Mouse (Mus musculus): ENCODE data around the gene Slc35g2. TPM values are rescaled to one million over a fixed set of nuclear protein-coding genes. Genes with fewer than 3 reads are reported as not detected.

Gene Slc35g2
- total RNA-seq, 2 experiments from 2014 or later = 19.4 to 23.0 TPM

DNA sequence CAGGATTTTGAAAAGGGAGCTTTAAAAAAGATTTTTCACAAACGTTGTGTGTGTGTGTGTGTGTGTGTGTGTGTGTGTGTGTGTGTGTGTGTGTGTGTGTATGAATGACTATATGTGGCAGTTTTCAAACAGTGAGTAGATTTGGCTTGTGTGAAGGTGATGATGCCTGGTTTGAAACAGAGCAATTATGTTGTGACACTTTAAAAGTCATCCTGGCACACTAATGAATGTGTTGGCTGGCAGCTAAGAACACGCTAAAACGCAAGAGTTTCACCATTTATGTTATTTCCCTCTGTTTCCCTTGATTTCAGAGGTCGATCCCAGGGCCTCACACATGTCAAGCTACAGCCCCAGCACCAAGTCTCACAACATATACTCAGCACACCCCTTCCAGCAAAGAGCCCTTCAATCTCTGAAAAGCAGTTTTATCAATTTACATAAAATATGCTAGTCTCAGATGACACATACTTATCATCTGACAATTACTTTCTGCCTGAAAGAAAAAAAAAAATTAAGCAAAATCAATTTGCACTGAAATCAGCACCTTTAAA, 12.8 kb downstream of the Slc35g2 start:
- Histone ChIP-seq H3K27ac (no peak overlapping the region), H3K4me3 (no peak overlapping the region)
- DNase-seq (ENCODE audit: extremely low spot score in 1 of 2, low spot score in 2 of 2) = no peak
- TF ChIP-seq CTCF (IDR thresholded peaks at IDR 0.05) = no peak
- intact Hi-C loops (cut with DNase I) = no loop called here

DNA sequence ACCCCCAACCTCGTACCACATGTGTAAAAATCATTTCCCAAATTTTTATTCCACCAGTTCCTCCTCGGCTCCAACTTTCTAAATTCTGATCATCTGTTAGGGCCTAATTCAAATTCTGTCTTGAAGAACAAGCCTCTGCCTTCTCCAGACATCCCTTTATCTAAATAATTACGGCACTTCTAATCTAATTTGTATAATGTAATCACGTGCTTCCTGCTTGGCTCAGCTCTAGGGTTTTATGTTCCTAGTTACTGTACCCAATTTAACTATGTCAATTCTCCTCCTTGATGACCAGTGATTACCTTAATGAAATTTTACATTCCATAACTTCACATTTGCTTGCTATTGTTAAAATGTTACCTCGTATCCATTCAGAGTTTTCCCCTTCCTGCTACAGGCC, 15.2 kb downstream of the Slc35g2 start:
- intact Hi-C loops (cut with DNase I) = no loop called here

DNA sequence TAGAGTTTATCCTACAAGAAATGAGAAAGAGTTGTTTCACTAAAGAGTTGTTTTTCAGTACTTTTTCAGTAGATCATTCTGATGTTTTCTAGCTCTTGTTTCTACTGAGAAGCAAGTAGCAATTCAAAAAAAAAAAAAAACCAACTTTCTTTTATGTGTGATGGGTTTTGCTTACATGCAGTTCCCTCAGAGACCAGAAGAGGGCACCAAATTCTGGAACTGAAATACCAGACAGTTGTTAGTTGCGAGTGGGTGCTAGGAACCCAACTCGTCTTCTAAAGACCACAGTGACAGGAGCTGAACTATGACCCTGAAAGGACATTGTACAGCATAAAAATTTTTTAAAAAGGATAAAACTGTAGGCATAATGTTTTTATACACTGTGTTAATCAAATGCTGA, 22.6 kb downstream of the Slc35g2 start:
- H3K27ac ChIP-seq = no peak overlapping the region
- H3K4me3 ChIP-seq = no peak overlapping the region
- peak; percentile 59 for TF ChIP-seq CTCF (IDR thresholded peaks at IDR 0.05)
- intact Hi-C loops (cut with DNase I) = loop anchor here (10.0 kb wide), 1 partner anchor 366 kb away; no protein-coding TSS in a partner anchor
- no peak for DNase-seq (ENCODE audit: extremely low spot score in 1 of 2, low spot score in 2 of 2)

More for the DNA sequence above, 15.2 kb downstream of the Slc35g2 start:
- Histone ChIP-seq H3K4me3 (no peak overlapping the region), H3K27ac (no peak overlapping the region)
- TF ChIP-seq CTCF (IDR thresholded peaks at IDR 0.05) = no peak
- DNase-seq (ENCODE audit: extremely low spot score in 1 of 2, low spot score in 2 of 2) = no peak

DNA sequence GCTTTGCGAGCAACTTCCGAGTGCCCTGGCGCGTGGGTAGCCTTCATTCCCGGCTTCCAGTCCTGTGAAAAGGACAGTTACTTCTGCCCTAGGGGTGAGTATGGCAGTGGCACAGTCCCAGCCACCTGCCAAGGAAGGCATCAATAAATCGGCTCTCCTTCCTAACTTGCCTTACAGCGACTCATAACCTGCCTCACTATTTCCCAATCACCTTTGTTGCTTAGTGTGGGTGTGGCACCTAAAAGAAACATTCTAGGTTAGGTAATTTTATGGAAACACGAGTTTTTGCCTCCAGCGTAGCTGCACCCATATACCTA, 24.3 kb downstream of the Slc35g2 start:
- peak overlapping the region; percentile 98 for H3K27ac ChIP-seq
- no peak for DNase-seq (ENCODE audit: extremely low spot score in 1 of 2, low spot score in 2 of 2)
- no peak; the same call in 1 of the 2 replicates for TF ChIP-seq CTCF (IDR thresholded peaks at IDR 0.05)
- intact Hi-C loops (cut with DNase I) = loop anchor here (2.0 to 10.0 kb wide), 3 partner anchors 24 to 368 kb away; partner anchors contain the start of gene Slc35g2
- H3K4me3 ChIP-seq = peak overlapping the region; percentile 75

DNA sequence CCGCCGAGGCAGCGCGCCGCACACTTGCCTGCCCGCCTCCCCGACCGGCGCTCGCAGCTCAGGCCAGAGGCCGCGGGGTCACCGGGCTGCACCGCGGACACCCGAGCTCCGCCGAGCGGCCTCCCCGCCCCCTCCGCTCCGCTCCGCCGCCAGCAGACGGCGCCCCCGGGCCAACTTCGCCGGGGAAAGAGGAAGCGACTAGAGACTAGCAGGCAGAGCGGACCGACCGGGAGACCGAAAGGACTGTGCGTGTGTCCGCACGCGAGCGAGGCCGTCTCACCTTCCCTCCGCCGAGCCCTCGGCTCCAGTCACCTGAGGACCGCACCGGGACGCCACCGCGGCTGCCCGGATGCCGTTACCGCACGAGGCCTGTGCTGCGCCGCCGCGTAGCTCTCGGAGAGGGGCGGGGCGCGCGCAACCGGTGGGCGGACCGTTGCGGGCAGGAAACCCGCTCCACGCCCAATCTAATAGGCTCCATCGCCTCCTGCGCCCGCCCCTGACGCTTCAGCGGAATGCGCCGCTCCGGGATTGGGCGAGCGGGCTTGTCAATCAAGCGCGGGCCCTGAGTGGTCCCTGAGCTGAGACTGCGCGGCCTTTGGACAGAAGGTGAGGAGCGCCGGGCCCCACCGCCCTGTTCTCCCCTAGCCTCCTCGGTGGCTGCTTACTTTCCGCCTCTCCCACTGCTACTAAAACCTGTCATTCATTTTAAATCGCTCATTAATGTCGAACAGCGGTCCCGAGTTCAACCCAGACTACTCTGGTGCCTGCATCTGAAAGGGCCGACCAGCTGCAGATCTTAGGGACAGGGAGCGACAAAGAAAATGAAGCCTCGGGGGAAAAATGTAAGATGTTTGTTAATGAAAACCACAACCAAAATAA, 24.9 kb downstream of the Slc35g2 start, which contains the start of gene Nck1:
TSS of gene Nck1 (minus strand) at position 420 of the 879 bp plus-strand sequence.
- peak; percentile 76 for TF ChIP-seq CTCF (IDR thresholded peaks at IDR 0.05)
- intact Hi-C loops (cut with DNase I) = loop anchor here (1.0 to 10.0 kb wide), 4 partner anchors 25 to 369 kb away; partner anchors contain the start of gene Slc35g2
- peak; percentile 100 for DNase-seq (ENCODE audit: extremely low spot score in 1 of 2, low spot score in 2 of 2)
- Histone ChIP-seq H3K4me3 (peak within 1 kb of the TSS; percentile 75), H3K27ac (peak within 1 kb of the TSS; percentile 98)

DNA sequence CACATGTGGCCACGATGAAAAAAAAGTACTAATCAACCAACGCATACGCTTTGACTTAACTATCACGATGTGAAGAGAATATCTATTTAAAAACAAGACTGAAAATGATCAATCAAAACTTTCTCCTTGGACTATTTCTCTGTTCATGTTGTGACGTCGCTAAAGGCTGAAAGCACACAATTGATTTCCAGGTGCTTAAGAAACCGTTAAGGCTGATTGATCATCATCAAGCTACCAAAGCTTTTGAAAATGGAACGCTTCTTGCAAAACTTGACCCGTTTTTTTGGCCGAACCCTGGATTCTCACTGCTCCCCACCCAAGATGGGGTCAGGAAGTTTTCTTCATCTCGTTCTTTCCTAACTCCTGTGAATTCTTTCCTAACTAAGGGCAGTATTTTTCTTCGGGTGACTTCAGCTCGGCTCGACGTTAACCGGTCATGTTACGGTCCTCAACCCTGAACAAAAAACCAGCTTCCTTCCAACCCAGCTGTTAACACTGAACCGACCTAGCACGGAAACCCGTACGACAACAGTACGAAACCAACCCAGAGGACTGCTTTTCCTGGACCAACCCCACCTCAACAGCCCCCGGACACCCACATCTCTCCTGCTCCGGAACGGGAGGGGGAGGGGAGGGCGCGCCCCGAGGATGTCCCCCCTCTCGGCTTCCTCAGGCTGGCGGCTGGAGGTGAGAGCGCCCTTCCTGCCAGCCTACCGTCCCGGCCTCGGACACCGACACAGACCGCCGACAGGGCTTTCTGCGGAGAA, 25.8 kb downstream of the Slc35g2 start:
- Histone ChIP-seq H3K27ac (peak overlapping the region; percentile 98), H3K4me3 (peak overlapping the region; percentile 75)
- TF ChIP-seq CTCF (IDR thresholded peaks at IDR 0.05) = no peak
- no peak for DNase-seq (ENCODE audit: extremely low spot score in 1 of 2, low spot score in 2 of 2)
- intact Hi-C loops (cut with DNase I) = loop anchor here (1.0 to 10.0 kb wide), 2 partner anchors 98 to 370 kb away; no protein-coding TSS in a partner anchor

DNA sequence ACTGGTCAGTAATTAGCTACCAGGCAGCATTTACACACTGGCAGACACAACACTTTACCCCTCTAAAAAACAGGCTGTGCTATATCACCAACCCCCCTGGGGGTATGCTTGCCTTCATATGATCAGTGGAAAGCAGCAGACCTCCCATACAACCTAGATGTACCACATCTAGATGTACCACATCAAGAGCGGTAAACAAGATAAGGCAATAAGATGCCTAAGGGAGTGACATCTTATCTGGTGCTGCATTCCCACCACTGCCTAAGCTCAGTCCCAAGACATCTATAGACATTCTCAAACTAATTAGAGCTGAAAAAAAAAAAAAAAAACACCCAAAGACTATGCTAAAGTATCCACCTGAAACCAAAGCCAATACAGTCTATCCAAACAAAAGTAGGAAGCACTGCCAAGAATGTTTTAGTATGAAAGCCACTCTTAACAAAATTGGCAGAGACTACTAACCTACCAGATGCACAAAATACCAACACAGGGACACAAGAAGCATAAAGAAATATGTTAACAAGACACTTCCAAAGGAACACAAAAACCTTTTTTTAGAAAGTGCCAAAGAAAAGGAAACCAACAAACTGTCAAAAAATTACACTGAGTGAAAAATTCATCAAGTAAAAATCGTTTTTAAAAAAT, 35.1 kb downstream of the Slc35g2 start:
- intact Hi-C loops (cut with DNase I) = no loop called here
- no peak overlapping the region for H3K27ac ChIP-seq
- H3K4me3 ChIP-seq = no peak overlapping the region
- DNase-seq (ENCODE audit: extremely low spot score in 1 of 2, low spot score in 2 of 2) = no peak
- TF ChIP-seq CTCF (IDR thresholded peaks at IDR 0.05) = no peak

GRCm38 (mm10) chr9:100534686-100535085, 36.2 kb downstream of the Slc35g2 start:
- no peak overlapping the region for H3K4me3 ChIP-seq
- no peak overlapping the region for H3K27ac ChIP-seq
- intact Hi-C loops (cut with DNase I) = no loop called here
- DNase-seq (ENCODE audit: extremely low spot score in 1 of 2, low spot score in 2 of 2) = no peak
- TF ChIP-seq CTCF (IDR thresholded peaks at IDR 0.05) = no peak

DNA sequence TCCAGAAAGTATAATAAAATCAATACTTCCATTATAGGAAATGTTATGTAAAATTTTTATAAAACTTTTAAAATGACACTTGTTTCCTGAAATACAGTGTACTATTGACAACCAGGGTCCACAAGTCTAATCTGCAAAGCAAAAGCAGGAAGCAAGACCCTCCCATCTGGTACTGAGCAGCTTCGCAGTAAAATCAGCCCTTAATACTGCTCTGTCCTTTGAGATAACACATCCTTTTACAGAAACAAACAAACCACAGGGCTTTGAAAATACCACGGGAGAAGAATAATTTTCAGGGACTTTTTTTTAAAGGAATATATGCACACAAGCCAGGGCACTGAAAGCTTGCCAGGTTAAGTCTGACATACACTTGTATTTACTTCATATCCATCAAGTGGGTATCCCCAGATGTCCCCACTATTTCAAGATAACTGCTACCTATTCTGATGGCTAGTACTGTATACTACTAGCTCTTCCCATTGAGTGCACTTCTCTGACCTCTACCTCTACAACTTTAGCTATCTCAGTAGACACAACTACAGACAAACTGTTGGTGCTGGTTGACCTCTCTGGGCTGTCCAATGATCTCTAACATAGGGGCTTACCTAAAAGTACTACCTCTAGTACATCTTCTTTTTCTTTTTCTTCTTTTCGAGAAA, 37.9 kb downstream of the Slc35g2 start:
- no peak for DNase-seq (ENCODE audit: extremely low spot score in 1 of 2, low spot score in 2 of 2)
- intact Hi-C loops (cut with DNase I) = no loop called here
- Histone ChIP-seq H3K4me3 (no peak overlapping the region), H3K27ac (no peak overlapping the region)
- TF ChIP-seq CTCF (IDR thresholded peaks at IDR 0.05) = no peak

- DNase-seq (ENCODE audit: extremely low spot score in 1 of 2, low spot score in 2 of 2) = no peak
- no peak overlapping the region for H3K27ac ChIP-seq
- no peak for TF ChIP-seq CTCF (IDR thresholded peaks at IDR 0.05)
- no peak overlapping the region for H3K4me3 ChIP-seq
- intact Hi-C loops (cut with DNase I) = no loop called here
These were observed 39.6 kb downstream of the Slc35g2 start for GRCm38 (mm10) chr9:100531296-100531695.

- Histone ChIP-seq H3K27ac (no peak overlapping the region), H3K4me3 (no peak overlapping the region)
- no peak for TF ChIP-seq CTCF (IDR thresholded peaks at IDR 0.05)
- intact Hi-C loops (cut with DNase I) = loop anchor here (10.0 kb wide), 1 partner anchor 630 kb away; no protein-coding TSS in a partner anchor
- DNase-seq (ENCODE audit: extremely low spot score in 1 of 2, low spot score in 2 of 2) = no peak
These were observed 45.7 kb downstream of the Slc35g2 start for GRCm38 (mm10) chr9:100525225-100525624.
